Mouse (Mus musculus): ENCODE measurements around the gene Klrg2.

The Klrg2 gene

GRCm38 (mm10) chr6:38627486-38627885 lies 9.6 kb downstream of the Klrg2 start:
- DNase-seq (ENCODE audit: low spot score), result no peak

- DNase-seq (ENCODE audit: low spot score), result no peak
Measured at GRCm38 (mm10) chr6:38627081-38627480, 10.0 kb downstream of the Klrg2 start.

- DNase-seq (ENCODE audit: low spot score), result peak; percentile 16
Measured at GRCm38 (mm10) chr6:38626086-38626485, 11.0 kb downstream of the Klrg2 start.

GRCm38 (mm10) chr6:38624439-38624838 lies 12.6 kb downstream of the Klrg2 start:
- DNase-seq (ENCODE audit: low spot score), result peak; percentile 79

GRCm38 (mm10) chr6:38623457-38623856 lies 13.6 kb downstream of the Klrg2 start:
- DNase-seq (ENCODE audit: low spot score), result peak; percentile 64

GRCm38 (mm10) chr6:38622406-38622805 lies 14.6 kb downstream of the Klrg2 start:
- no peak for DNase-seq (ENCODE audit: low spot score)

- DNase-seq (ENCODE audit: low spot score), result no peak
Measured at GRCm38 (mm10) chr6:38609892-38610291, 27.1 kb downstream of the Klrg2 start.

- DNase-seq (ENCODE audit: low spot score), result no peak
Measured at GRCm38 (mm10) chr6:38597481-38597880, 39.6 kb downstream of the Klrg2 start.

- DNase-seq (ENCODE audit: low spot score), result no peak
Measured at GRCm38 (mm10) chr6:38581711-38582110, 55.3 kb downstream of the Klrg2 start.

- no peak for DNase-seq (ENCODE audit: low spot score)
Measured at GRCm38 (mm10) chr6:38580112-38580857, 56.8 kb downstream of the Klrg2 start.

GRCm38 (mm10) chr6:38576096-38576495 lies 60.9 kb downstream of the Klrg2 start:
- no peak for DNase-seq (ENCODE audit: low spot score)

Measured in adipocyte (in vitro differentiated cells).